Mouse (Mus musculus): ENCODE results near the gene Traf3. TPM values are rescaled to one million over a fixed set of nuclear protein-coding genes. Genes with fewer than 3 reads are reported as not detected.

Traf3 gene
- total RNA-seq, 1 experiment from 2014 or later: 40.4 TPM

DNA sequence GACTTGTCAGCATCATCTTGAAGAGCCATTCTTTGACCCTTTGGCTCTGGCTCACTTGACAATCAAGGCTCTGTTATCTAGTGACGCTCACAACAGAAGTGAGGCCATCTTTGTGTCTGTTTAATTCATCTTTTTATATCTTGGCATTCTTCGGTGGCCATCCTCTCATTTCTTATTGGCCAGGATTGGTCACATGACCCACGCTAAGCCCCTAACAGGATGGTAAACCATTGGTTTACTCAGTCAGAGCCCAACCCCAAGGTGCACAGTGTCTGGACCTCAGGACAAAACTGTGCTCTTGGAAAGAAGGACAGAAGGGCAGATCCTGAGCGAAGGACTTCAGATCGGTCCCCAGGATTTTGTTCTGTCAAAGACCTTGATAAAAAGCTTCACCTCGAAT, 13.6 kb upstream of the Traf3 start:
- ATAC-seq (replicated peaks; ENCODE audit: insufficient number of reproducible peaks, low FRiP score, low TSS enrichment, poor library complexity, severe bottlenecking): no peak

DNA sequence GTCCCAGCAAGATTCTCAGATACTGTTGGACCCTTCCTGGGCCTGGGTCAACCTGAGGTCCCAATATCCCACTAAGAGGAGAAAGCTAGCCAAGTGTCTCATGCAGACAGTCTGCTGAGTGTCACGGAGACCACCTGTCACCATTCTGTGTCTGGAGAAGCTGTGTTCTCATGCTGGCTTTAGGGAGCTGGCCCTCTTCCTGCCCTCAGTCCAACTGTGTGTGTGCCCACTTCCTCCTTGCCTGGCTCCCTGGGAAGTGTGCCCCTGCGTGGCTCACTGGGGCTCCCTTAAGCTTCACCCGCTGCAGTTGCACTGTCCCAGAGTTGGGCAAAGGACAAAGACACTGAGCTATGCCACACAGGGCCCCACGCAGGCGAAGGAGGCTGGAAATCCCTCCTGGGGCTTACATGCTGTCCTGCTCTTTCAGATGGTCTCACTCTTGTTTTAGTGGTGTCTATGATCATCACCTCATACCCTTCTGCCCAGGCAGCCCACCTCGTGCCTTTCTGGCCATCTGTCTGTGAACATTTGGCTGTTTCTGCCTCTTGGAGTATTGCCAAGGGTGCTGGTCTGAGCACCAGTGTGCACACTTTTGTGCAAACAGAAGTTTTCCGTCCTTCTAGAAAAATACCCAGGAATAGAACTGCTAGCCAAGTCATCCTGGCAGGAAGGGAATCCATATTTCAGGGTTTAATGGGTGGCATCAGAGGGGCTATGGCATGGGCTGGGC, 13.0 kb upstream of the Traf3 start:
- no peak for ATAC-seq (replicated peaks; ENCODE audit: insufficient number of reproducible peaks, low FRiP score, low TSS enrichment, poor library complexity, severe bottlenecking)

DNA sequence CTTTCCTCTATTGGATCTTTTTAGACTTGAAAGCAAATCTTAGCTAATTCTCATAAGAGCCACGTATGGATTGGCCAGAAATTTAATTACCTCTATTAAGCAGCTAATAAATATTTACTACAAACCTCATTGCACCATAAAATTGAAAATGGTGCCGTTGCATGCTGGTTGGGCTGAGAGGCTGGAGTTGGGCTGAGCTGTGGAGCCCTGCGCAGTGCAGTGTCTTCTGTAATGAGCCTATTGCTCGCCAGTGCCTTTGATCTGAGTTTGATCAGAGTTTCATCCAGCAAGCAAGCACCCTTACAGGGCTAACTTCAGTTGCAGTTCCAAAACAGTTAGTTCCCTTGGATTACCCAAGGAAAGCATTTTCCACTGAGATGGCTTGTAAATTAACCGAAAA, 12.2 kb upstream of the Traf3 start:
- no peak for ATAC-seq (replicated peaks; ENCODE audit: insufficient number of reproducible peaks, low FRiP score, low TSS enrichment, poor library complexity, severe bottlenecking)

DNA sequence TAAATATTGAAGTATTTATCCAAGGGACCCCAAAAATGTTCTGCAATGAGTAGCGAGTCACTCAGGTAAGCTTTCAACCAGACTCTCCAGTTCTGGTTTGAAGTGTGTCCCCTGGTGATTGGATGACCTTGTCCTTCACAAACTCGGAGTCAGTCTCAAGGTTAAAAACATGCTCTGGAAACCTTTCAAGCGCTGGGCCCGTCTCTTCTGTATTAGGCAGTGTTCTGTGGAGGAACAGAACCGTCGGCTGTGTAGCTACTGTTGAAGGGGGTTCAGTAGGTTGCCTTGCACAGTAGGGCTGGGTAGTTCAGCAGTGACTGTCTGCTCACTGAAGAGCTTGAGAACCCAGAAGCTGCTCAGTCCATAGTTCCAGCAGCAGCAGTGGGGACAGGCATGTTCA, 11.5 kb upstream of the Traf3 start:
- ATAC-seq (replicated peaks; ENCODE audit: insufficient number of reproducible peaks, low FRiP score, low TSS enrichment, poor library complexity, severe bottlenecking): no peak

DNA sequence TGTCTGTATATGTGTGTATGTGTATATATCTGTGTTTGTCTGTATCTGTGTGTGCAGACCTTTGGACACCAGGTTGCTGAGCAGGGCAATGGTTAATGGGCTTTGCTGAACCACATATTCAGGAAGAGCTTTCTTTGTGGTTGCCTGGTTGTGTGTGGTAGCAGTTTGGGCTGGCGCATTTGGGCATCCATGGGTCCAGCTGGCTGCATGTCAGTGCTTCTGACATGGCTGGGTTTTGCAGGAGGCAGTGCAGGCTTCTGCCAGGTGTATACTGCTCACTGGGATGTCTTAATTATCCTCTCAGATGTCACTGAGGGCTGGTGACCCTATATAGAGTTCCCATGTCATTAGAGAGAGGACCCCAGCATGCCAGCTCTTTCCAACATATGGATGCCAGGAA, 10.4 kb upstream of the Traf3 start:
- no peak for ATAC-seq (replicated peaks; ENCODE audit: insufficient number of reproducible peaks, low FRiP score, low TSS enrichment, poor library complexity, severe bottlenecking)

DNA sequence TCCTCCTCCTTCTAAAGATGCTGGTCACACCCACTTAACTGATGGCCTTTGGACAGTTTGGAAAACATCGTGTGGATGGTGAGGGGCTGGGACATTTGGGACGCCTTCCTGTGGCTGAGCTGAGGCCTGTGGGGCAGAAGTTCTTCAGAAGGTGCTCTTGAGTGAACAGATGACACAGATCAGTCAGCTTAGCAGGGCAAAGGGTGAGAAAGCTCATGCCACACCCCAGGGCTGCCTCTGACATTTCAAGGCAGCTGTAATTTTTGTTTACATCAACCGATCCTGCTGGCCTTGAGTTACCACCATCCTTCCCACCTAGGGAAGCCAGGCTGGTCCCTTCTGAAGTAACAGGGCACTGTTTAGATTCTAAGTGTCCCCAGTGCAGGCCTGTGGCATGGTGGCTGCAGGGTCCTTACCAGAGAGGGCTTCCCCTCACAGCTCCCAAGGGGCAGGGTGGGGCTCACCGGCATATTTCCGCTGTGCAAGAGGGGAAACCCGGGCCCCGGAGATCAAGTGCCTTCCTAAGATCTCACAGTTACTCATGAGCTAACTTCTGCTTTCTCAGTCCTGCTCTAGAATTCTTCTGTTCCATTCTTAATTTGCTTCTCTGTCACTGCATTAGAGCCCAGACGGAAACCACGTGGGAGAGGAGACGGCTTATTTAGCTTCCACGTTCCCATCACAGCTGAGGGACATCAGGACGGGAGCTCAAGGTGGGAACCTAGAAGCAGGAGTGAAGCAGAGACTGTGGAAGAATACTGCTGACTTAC, 6.3 kb upstream of the Traf3 start:
- ATAC-seq (replicated peaks; ENCODE audit: insufficient number of reproducible peaks, low FRiP score, low TSS enrichment, poor library complexity, severe bottlenecking): peak; percentile 79

DNA sequence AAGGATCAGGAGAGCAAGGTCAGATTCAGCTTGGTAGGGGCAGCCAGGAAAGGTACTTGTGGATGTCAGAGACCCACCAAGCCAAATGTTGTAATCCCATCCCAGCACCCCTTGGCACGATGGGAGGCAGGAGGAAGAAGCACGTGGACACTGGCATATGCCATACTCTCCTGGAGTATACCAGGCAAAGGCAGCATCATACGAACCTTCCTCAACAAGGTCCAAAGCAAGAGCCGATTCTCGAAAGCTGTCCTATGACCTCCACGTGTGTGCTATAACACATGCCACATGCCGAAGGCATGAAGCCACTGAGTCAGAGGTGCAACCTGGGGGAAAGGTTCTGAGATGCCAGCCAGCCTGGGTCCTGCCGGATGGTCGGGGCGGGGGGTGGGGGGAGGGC, 5.3 kb upstream of the Traf3 start:
- ATAC-seq (replicated peaks; ENCODE audit: insufficient number of reproducible peaks, low FRiP score, low TSS enrichment, poor library complexity, severe bottlenecking): no peak

DNA sequence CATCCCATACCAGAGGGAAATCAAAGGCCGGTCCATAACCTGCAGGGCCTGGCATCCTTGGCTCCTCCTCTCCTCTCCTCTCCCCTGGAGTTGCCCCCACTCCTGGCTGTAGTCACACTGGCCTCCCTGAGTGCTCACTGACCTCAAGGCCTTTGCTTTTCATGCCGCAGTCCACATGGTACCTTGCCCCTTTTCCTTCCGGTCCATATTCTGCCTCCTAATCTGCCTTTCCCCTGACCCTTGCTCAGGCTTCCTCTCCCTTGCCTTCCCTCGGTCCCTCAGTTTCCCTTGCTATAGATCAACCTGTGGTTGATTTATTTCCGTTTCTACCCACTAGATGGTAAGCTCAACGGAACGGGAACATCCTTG, 4.2 kb upstream of the Traf3 start:
- no peak for ATAC-seq (replicated peaks; ENCODE audit: insufficient number of reproducible peaks, low FRiP score, low TSS enrichment, poor library complexity, severe bottlenecking)

DNA sequence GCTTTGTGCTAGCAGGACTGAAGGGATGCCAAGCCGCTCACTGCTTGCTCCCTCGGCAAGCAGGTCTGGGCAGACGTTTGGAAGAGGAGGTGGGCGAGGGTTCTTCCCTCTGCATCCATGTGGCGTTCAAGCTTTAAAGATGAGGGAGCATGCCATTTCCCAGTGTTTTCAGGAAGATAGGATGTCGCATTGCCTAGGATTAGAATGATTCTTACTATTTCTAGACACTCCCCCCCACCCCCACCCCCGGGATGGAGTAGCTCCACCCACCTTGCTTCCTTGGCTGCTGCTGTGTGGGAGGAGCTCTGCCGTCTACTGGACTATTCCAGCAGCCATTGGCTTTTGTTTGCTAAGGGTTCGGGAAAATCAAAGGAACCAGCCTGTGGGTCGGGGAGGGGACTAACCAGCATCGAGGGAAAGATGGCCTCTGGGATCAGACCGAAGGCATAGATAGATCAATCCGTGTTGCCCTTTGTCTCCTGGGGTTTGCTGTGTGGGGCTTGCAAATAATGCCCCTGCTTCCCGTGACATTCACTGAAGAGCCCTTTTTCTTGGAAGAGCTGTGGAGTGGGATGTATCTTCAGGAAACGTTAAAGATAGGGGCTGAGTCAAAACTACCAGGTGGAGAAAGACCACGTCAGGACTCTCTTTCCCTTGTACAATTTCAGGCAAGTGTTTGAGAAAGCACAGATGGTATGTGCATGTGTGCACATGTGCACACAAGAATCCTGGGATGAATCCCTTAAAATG, 3.7 kb upstream of the Traf3 start:
- no peak for ATAC-seq (replicated peaks; ENCODE audit: insufficient number of reproducible peaks, low FRiP score, low TSS enrichment, poor library complexity, severe bottlenecking)

DNA sequence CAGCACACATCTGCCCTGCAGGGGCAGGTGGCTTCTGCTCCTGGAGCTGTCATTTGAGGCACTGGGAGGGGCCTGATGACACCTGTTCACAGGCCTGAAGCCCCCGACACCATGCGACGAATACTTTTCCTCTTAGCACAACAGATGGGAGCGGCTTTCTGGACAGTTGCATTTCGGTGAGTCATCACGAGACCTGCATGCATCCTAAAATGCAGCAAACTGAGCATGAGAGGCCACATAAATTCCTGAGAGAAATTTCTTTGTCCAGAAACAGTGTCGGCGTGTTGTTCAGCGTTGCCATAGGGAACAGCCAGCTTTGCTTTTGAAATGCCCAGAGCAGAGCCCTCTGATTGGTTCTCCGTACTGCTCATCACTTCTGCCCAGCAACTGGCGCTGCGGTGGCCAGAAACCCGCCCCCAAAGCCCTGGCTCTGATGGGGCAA, 1.8 kb upstream of the Traf3 start:
- ATAC-seq (replicated peaks; ENCODE audit: insufficient number of reproducible peaks, low FRiP score, low TSS enrichment, poor library complexity, severe bottlenecking): peak; percentile 47

DNA sequence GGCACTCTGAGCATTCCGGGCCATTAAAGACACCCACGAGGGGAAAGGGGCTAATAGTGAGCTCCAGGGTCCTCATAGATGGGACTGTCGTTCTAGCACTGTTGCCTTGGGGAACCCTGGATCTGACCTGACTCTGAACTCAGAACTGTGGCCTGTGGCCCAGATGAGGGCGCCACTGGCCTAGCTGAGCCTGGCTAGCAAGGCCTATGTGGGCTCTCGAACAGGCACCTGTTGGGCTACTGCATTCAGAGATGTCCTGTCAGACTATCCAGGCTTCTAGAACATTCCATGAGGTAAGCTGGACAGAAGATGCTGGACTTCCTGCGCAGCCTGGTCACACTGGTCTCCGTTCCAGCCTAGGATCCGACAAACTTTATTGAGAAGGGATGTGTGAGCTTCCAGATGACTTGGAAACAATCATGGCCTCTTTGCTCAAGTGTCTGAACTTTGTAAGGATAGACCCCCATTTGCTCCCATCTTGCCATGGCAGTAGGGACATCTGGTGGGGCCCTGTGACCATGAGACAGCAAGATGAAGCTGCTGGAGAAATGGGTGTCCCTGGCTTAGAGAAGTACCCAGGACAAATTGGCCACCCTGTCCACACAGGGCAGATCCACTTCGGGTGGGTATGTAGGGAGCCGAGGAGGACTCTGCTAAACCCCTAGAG, 891 bp upstream of the Traf3 start:
- ATAC-seq (replicated peaks; ENCODE audit: insufficient number of reproducible peaks, low FRiP score, low TSS enrichment, poor library complexity, severe bottlenecking): peak; percentile 22; the same call in 1 of the 2 replicates

DNA sequence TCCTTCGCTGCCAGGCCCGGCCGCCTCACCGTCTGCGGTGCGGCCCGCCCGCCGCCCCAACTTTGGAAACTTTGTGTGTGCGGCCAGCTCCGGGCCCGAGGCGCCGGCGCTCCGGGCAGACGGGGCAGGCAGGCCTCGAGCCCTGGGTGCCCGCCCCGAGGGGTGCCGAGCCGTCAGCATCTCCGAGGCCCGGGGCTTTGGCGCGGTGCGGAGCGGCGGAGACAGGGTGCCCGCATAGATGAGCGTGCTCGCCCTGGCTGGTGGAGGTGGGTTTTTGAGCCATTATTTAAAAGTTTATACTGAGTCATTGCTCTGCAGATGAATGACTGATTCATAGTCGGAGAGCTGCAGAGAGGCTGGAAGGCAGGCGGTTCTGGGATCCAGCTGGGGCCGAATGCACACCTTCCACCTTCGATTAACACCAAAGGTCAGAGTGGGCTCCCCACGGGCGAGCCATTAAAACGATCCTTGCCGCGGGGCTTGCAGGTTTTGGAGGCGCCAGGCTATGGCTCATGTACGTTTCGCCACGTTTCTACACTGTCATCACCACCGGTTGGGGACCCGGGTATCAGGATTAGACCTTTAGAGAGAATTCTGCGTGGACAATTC, 615 bp downstream of the Traf3 start:
- no peak for ATAC-seq (replicated peaks; ENCODE audit: insufficient number of reproducible peaks, low FRiP score, low TSS enrichment, poor library complexity, severe bottlenecking)

DNA sequence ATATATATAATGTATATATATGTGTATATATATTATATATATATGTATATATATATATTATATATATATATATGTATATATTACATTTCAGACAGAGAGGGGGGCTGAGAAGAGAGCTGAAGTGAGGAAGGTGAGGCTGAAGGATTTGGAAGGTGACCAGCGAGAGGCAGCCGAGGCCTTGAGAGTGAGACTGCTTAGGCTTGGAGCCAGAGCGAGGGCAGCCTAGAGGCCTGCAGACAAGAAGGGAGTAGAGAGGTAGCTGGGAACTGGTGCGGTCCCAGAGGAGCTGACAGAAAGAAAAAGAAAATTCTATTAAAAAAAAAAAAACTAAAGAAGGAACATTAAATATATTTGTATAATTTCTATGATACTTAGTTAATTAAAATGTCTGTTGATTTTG, 2.7 kb downstream of the Traf3 start:
- ATAC-seq (replicated peaks; ENCODE audit: insufficient number of reproducible peaks, low FRiP score, low TSS enrichment, poor library complexity, severe bottlenecking): no peak

DNA sequence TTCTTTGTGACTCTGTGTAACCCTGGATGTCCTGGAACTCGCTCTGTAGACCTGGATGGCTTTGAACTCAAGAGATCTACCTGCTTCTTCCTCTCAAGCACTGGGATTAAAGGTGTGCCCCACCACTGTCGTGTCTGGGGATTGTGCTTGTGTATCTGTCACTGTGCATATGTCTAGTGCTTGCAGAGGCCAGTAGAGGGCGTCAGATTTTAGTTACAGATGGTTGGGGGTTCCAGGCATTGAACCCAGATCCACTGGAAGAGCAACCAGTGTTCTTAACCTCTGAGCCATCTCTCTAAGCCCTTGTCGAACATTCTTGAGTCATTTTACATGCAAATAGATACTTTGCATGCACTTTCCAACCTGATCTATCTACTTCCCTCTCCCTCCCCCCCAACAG, 12.6 kb downstream of the Traf3 start:
- no peak for ATAC-seq (replicated peaks; ENCODE audit: insufficient number of reproducible peaks, low FRiP score, low TSS enrichment, poor library complexity, severe bottlenecking)

DNA sequence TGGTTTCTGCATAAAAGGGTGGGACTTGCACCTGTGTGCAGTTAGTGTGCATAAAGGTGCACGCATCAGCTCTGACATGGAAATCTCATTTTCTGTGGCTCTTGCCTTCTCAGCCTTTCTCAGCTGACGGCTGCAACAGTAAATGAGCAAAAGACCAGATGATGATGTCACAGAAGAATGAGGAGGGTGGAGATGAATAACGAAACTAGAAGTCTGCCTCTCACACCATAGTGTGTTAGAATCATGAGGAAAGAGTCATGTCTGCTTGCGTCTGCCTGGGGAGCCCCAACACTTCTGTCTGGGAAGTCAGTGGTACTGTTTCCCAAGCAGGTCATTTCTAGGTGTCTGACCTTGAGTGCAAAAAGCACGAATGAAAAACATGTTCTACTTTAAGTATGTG, 15.7 kb downstream of the Traf3 start:
- ATAC-seq (replicated peaks; ENCODE audit: insufficient number of reproducible peaks, low FRiP score, low TSS enrichment, poor library complexity, severe bottlenecking): peak; percentile 56; the same call in 1 of the 2 replicates

DNA sequence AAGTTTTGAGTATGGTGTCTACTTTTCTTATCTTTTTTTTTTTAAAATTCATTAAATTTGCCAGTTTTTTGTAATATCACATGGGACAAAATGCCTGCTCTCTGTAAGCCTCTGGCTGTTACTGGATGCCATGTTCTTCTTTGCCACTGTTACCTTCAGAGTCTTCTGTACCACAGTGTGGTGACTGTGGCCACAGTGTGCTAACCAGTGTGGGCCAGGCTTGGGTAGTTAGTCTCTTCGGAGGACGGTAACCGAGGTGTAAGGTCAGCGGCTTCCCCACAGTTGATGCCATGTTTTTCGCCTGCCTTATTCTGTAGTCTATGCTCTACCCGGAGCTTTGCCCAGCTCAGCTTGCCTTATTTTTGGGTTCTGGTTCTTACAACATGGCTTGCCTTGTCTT, 16.2 kb downstream of the Traf3 start:
- peak; percentile 44; the same call in 1 of the 2 replicates for ATAC-seq (replicated peaks; ENCODE audit: insufficient number of reproducible peaks, low FRiP score, low TSS enrichment, poor library complexity, severe bottlenecking)

DNA sequence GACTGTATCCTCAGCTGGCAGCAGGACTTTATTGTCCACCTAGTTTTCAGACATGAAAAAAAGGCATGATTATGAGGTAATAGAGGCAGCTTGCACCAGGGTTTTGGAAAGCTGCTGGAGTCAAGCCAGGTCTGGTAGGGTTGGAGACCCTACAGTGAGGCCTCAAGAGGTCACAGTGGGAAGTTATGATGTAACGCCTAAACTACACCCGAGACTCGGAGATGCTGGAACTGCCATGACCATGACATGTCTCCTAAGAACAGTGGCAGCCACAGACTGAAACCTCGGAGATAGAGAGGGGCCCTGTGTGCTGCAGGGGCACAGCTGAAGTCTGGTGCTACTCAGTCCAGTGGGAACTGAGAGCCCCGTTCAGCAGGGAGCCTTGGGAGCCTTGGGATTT, 18.3 kb downstream of the Traf3 start, which contains the start of gene 4930595D18Rik:
TSS of gene 4930595D18Rik (minus strand) at position 16 of the 400 bp plus-strand sequence.
- no peak for ATAC-seq (replicated peaks; ENCODE audit: insufficient number of reproducible peaks, low FRiP score, low TSS enrichment, poor library complexity, severe bottlenecking)

DNA sequence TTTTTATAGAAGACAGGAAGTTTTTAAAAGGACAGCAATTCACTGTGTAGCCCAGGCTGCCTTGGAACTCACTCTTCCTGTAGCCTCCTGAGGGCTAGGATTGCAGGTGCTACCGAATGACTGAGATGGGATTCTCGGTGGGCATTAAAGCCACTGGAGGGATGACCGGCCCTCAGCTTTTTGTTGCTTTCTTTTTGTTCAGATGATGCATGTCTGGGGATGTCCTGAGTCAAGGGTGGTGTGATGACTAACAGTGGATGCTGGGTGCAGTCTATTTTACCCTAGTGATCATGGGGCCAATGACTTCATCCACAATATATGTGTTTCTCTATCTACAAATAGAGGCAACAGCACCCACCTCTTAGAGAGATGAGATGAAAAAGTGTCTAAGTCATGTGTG, 20.8 kb downstream of the Traf3 start:
- ATAC-seq (replicated peaks; ENCODE audit: insufficient number of reproducible peaks, low FRiP score, low TSS enrichment, poor library complexity, severe bottlenecking): no peak

DNA sequence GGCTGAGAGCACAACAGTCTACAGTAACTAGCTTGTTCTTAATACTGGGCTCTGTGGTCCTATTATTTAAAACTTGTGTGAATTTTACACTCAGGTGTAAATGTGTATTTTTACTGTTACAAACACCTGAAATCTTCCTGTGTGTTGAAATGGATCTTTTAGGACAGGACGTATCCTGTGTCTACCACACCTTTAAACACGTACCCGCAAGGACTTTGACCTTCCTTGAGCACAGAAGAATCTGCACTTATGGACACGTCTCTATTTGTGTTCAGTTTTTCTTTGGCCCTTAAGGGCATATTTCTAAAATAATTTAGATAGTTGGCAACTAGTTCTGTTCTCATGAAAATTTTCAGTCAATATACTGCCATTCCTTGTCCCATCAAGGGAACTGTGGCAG, 22.1 kb downstream of the Traf3 start:
- ATAC-seq (replicated peaks; ENCODE audit: insufficient number of reproducible peaks, low FRiP score, low TSS enrichment, poor library complexity, severe bottlenecking): no peak
